Mouse (Mus musculus): Measurements from ENCODE around the gene Ccdc8. TPM values are rescaled to one million over a fixed set of nuclear protein-coding genes. Genes with fewer than 3 reads are reported as not detected.

Ccdc8 gene
- polyA plus RNA-seq, 1 experiment from 2014 or later = 29.4 TPM

DNA sequence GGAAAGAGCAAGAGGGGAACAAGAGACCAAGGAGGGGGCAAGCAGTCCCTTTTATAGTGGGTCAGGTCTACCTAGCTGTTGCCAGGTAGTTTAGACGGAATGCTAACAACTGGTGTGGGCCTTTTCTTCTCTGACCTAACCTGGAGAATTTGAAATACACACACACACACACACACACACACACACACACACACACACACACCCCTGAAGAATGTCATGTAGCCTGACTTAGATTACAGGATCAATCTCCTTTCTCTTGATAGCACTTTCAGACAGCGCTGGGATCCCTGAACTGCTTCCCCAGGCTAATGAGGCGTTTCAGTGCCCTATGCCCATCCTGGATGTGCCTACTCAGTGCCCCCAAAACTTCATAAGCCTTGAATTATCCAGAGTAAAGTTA lies 13.9 kb upstream of the Ccdc8 start:
- ATAC-seq (ENCODE audit: insufficient read depth, low FRiP score, low read depth) = no peak
- Histone ChIP-seq H3K36me3 (no peaks in the 10 kb centered on the region), H3K4me2 (no peak overlapping the region), H3K27me3 (replicated peaks) (no peaks in the 10 kb centered on the region), H3K4me1 (peaks cover 9% of the 10 kb centered on the region; the same call in 1 of the 2 replicates), H3K4me3 (replicated peaks) (no peak overlapping the region), H3K9me3 (no peaks in the 10 kb centered on the region), H3K9ac (no peak overlapping the region), H3K27ac (no peak overlapping the region)
- 79% methylated on average over 3 of the region's 3 CpGs for WGBS

- Histone ChIP-seq H3K4me3 (replicated peaks) (peak overlapping the region; percentile 28), H3K9ac (no peak overlapping the region), H3K4me2 (peak overlapping the region; percentile 51), H3K4me1 (peaks cover 9% of the 10 kb centered on the region; the same call in 1 of the 2 replicates), H3K27me3 (replicated peaks) (no peaks in the 10 kb centered on the region), H3K27ac (peak overlapping the region; percentile 80), H3K36me3 (no peaks in the 10 kb centered on the region), H3K9me3 (no peaks in the 10 kb centered on the region)
- ATAC-seq (ENCODE audit: insufficient read depth, low FRiP score, low read depth) = peak; percentile 47; the same call in 1 of the 2 replicates
- 1% methylated on average over 11 of the region's 12 CpGs for WGBS
Measured at GRCm38 (mm10) chr7:16980348-16980747, 12.2 kb upstream of the Ccdc8 start.

GRCm38 (mm10) chr7:16982859-16983568 lies 9.5 kb upstream of the Ccdc8 start, which contains the start of gene Gm42372:
Gm42372 (plus strand) TSS chr7:16983086.
- Histone ChIP-seq H3K4me3 (replicated peaks) (no peak within 1 kb of the TSS), H3K4me2 (no peak within 1 kb of the TSS), H3K9me3 (no peaks in the 10 kb centered on the region), H3K4me1 (peaks cover 16% of the 10 kb centered on the region), H3K9ac (no peak within 1 kb of the TSS), H3K27ac (no peak within 1 kb of the TSS), H3K36me3 (no peaks in the 10 kb centered on the region), H3K27me3 (replicated peaks) (no peaks in the 10 kb centered on the region)
- WGBS = 31% methylated on average over 26 of the region's 26 CpGs
- no peak for ATAC-seq (ENCODE audit: insufficient read depth, low FRiP score, low read depth)

DNA sequence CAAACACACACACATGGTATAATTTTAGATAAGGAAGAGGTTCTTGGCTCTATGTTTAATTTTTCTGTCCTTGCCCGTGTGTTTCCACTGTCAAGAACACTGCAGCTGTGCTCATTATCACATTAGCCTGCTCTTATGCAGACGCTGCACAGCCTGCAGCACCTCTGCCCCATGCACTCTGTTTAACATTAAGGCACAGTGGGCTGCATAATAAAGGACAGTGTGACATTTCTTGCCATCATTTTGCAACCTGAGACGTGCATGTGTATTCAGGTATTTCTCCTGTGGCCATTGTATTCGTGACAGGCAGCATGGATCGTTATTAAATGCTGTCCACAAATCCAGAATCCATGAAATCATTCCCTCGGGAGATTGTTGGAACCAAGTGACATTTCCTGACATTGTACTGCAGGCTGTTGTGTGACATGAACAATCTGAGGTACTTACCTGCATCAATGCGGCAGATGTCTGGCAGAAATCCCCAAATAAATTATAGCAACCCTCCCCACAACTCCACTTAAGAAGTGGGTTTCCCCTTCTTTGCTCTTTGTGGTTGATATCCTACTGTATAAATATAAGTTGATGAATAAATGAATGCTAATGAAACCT lies 4.9 kb upstream of the Ccdc8 start:
- WGBS = 33% methylated on average over 7 of the region's 7 CpGs
- Histone ChIP-seq H3K27ac (peak overlapping the region; percentile 54), H3K4me3 (replicated peaks) (no peak overlapping the region), H3K27me3 (replicated peaks) (no peaks in the 10 kb centered on the region), H3K36me3 (no peaks in the 10 kb centered on the region), H3K4me1 (peaks cover 34% of the 10 kb centered on the region), H3K4me2 (no peak overlapping the region), H3K9me3 (no peaks in the 10 kb centered on the region), H3K9ac (no peak overlapping the region)
- ATAC-seq (ENCODE audit: insufficient read depth, low FRiP score, low read depth) = no peak

DNA sequence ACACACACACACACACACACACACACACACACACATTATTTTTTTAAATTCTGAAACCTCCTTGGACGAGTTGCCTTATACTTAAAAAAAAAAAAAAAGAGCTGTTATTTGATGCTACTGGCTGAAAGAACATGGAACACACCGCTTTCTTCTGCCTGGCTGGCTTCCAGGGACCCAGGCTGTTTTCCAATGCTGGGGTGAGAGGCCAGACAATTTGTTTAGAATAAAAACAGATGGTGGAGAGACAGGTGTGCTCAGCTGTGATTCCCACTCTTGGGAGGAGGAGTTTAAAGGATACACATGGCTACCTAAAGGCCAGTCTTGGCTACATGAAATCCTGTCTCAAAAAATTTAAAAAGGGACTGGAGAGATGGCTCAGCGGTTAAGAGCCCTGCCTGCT lies 4.1 kb upstream of the Ccdc8 start:
- Histone ChIP-seq H3K9me3 (no peaks in the 10 kb centered on the region), H3K27me3 (replicated peaks) (no peaks in the 10 kb centered on the region), H3K9ac (no peak overlapping the region), H3K4me1 (peaks cover 29% of the 10 kb centered on the region), H3K4me3 (replicated peaks) (no peak overlapping the region), H3K27ac (peak overlapping the region; percentile 54), H3K4me2 (no peak overlapping the region), H3K36me3 (no peaks in the 10 kb centered on the region)
- no peak for ATAC-seq (ENCODE audit: insufficient read depth, low FRiP score, low read depth)
- 32% methylated on average over 3 of the region's 3 CpGs for WGBS

GRCm38 (mm10) chr7:16990006-16990744 lies 2.3 kb upstream of the Ccdc8 start:
- Histone ChIP-seq H3K27ac (peak overlapping the region; percentile 93), H3K9me3 (no peaks in the 10 kb centered on the region), H3K4me2 (peak overlapping the region; percentile 30), H3K4me1 (peaks cover 33% of the 10 kb centered on the region), H3K4me3 (replicated peaks) (no peak overlapping the region), H3K9ac (no peak overlapping the region), H3K36me3 (no peaks in the 10 kb centered on the region; the same call in 1 of the 2 replicates), H3K27me3 (replicated peaks) (no peaks in the 10 kb centered on the region)
- WGBS = 25% methylated on average over 15 of the region's 15 CpGs
- ATAC-seq (ENCODE audit: insufficient read depth, low FRiP score, low read depth) = no peak

GRCm38 (mm10) chr7:16991681-16992450 lies 642 bp upstream of the Ccdc8 start:
- no peaks in the 10 kb centered on the region for H3K9me3 ChIP-seq
- 0 out of 2 replicates have a peak overlapping the region, but pooled peaks have one; percentile 6 for H3K4me3 ChIP-seq (replicated peaks)
- peak overlapping the region; percentile 93 for H3K27ac ChIP-seq
- no peak overlapping the region for H3K9ac ChIP-seq
- ATAC-seq (ENCODE audit: insufficient read depth, low FRiP score, low read depth) = peak; percentile 77
- H3K27me3 ChIP-seq (replicated peaks) = no peaks in the 10 kb centered on the region
- peaks cover 47% of the 10 kb centered on the region for H3K4me1 ChIP-seq
- no peaks in the 10 kb centered on the region; the same call in 1 of the 2 replicates for H3K36me3 ChIP-seq
- 28% methylated on average over 18 of the region's 18 CpGs for whole genome bisulfite sequencing
- peak overlapping the region; percentile 39 for H3K4me2 ChIP-seq

DNA sequence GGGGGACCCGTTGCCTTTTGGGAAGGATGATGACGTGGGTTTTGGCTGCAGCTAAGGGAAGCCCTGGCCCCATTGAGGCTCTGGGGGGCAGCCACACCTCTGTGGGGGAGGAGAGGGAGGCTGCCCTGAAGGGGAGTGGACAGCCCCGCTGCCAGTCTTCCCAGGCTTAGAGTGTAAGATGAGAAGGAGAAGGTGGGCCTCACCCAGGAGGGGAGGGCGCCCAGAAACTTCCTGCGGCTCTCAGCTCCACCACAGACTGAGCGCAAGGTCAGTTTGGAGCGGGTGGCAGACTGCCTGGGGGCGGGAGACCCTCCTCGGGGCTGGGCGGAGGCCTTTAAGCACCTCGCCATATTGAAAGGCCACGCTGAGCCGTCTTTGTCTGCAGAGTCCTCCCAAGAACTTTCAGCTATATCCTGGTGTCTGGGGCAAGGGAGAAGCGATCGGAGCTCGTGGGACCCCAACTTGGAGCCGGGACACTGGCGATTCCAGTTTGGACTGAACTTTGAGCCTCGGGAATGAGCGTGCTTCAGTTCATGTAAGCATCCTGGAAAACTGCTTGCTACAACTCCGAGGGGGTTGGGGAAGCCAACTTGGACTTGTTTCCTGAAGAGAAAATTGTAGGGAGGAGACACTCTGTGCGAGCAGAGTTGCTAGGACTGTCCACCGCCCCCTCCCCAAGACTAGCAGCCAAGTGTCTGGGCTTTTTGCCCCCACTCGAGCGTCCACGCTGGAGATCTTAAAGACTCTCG lies 1.3 kb downstream of the Ccdc8 start:
- WGBS = under 1% methylated on average over 27 of the region's 27 CpGs
- H3K4me2 ChIP-seq = peak overlapping the region; percentile 72
- H3K4me1 ChIP-seq = peaks cover 46% of the 10 kb centered on the region
- H3K9ac ChIP-seq = peak overlapping the region; percentile 48
- H3K36me3 ChIP-seq = peaks cover 5% of the 10 kb centered on the region
- H3K27ac ChIP-seq = peak overlapping the region; percentile 88
- H3K9me3 ChIP-seq = no peaks in the 10 kb centered on the region
- peak overlapping the region; percentile 46 for H3K4me3 ChIP-seq (replicated peaks)
- no peaks in the 10 kb centered on the region for H3K27me3 ChIP-seq (replicated peaks)
- ATAC-seq (ENCODE audit: insufficient read depth, low FRiP score, low read depth) = peak; percentile 93

GRCm38 (mm10) chr7:16994400-16994799 lies 1.9 kb downstream of the Ccdc8 start:
- Histone ChIP-seq H3K4me2 (peak overlapping the region; percentile 72), H3K36me3 (peaks cover 7% of the 10 kb centered on the region), H3K9me3 (no peaks in the 10 kb centered on the region), H3K27ac (peak overlapping the region; percentile 88), H3K27me3 (replicated peaks) (no peaks in the 10 kb centered on the region), H3K4me3 (replicated peaks) (peak overlapping the region; percentile 46), H3K9ac (peak overlapping the region; percentile 48), H3K4me1 (peaks cover 46% of the 10 kb centered on the region)
- ATAC-seq (ENCODE audit: insufficient read depth, low FRiP score, low read depth) = no peak
- 2% methylated on average over 20 of the region's 20 CpGs for WGBS

DNA sequence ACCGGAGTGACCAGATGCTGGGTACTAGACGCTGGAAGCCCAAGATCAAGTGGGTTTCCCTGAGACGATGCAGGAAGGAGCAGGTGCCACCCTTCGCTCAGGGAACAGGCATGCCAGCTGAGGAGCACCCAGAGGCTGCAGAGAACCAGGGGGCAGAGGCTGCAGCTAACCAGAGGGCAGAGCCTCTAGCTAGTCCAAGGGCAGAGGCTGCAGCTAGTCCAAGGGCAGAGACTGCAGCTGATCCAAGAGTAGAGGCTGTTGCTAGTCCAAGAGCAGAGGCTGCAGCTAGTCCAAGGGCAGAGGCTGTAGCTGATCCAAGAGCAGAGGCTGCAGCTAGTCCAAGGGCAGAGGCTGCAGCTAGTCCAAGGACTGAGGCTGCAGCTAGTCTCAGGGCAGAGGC lies 2.8 kb downstream of the Ccdc8 start:
- H3K27me3 ChIP-seq (replicated peaks) = no peaks in the 10 kb centered on the region
- peak overlapping the region; percentile 72 for H3K4me2 ChIP-seq
- WGBS = 71% methylated on average over 4 of the region's 4 CpGs
- H3K4me1 ChIP-seq = peaks cover 42% of the 10 kb centered on the region
- no peak overlapping the region; the same call in 1 of the 2 replicates for H3K27ac ChIP-seq
- H3K36me3 ChIP-seq = peaks cover 15% of the 10 kb centered on the region
- ATAC-seq (ENCODE audit: insufficient read depth, low FRiP score, low read depth) = no peak
- no peaks in the 10 kb centered on the region for H3K9me3 ChIP-seq
- H3K9ac ChIP-seq = peak overlapping the region; percentile 48; the same call in 1 of the 2 replicates
- H3K4me3 ChIP-seq (replicated peaks) = peak overlapping the region; percentile 46

DNA sequence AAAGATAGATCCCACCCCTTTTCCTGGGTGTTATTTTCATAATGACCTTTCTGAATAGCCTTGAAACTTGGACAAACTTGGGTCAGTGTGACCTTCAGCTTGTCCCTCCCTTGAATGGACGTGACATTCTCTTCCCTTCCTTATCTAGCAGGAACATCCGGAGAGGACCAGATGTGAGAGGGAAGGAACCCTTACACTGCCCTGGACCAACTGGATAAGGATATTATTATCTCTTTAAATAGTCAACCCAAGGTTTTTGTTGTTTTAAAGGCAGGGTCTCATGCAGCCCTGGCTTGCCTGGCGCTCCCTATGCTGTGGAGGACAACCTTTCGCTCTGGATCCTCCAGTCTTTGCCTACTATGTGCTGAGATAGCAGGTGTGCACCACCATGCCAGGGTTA lies 6.7 kb downstream of the Ccdc8 start:
- no peak overlapping the region for H3K4me2 ChIP-seq
- no peak overlapping the region; the same call in 1 of the 2 replicates for H3K27ac ChIP-seq
- ATAC-seq (ENCODE audit: insufficient read depth, low FRiP score, low read depth) = no peak
- H3K36me3 ChIP-seq = peaks cover 19% of the 10 kb centered on the region
- H3K9ac ChIP-seq = no peak overlapping the region
- 61% methylated on average over 4 of the region's 4 CpGs for WGBS
- peaks cover 29% of the 10 kb centered on the region for H3K4me1 ChIP-seq
- no peaks in the 10 kb centered on the region for H3K9me3 ChIP-seq
- no peak overlapping the region for H3K4me3 ChIP-seq (replicated peaks)
- no peaks in the 10 kb centered on the region for H3K27me3 ChIP-seq (replicated peaks)

Data from stomach, embryonic 15.5 days (tissue).